ENCODE assay signal across 12 mouse cellular contexts in genomic region chr14:77375618-77376017, GRCm38 (mm10).
DNase-seq lines count a peak whose midpoint lies in the region; ATAC-seq and TF ChIP-seq lines count a peak whose summit lies in the region.
"Had no signal": no experiment of that assay in that cellular context is flagged by ENCODE, and none has a peak within 500 bp of the region (broad histone marks: within the 10 kb centered on the region; RNA-seq: fewer than 3 reads in every experiment).

No protein-coding gene starts in this region.

- H3K79me2 ChIP-seq in MEL (ENCODE audit: control insufficient read depth, insufficient read depth, low read length, poor library complexity) = no peaks in the 10 kb centered on the region

- no peaks in the 10 kb centered on the region for H3K36me3 ChIP-seq in MEL (ENCODE audit: control insufficient read depth in 1 of 2, insufficient read depth in 2 of 2, low read length in 2 of 2)
- H3K36me3 ChIP-seq: limb, embryonic 13.5 days; lung, embryonic 15.5 days had no signal

- no peak for TF ChIP-seq EP300 in MEL (IDR thresholded peaks at IDR 0.05; ENCODE audit: low read depth in 1 of 2, low read length in 2 of 2)

- no peaks in the 10 kb centered on the region for H3K27me3 ChIP-seq in MEL (ENCODE audit: control insufficient read depth in 1 of 2, insufficient read depth in 2 of 2, low read length in 2 of 2)
- H3K27me3 ChIP-seq: hindbrain, embryonic 12.5 days; limb, embryonic 13.5 days; lung, embryonic 15.5 days had no signal

- no peak for TF ChIP-seq CTCF in MEL (IDR thresholded peaks at IDR 0.05 in 2 of 3, conservative IDR thresholded peaks at IDR 0.05 in 1 of 3; ENCODE audit: control insufficient read depth in 1 of 3, insufficient read depth in 1 of 3, low read depth in 2 of 3, low read length in 3 of 3, poor library complexity in 1 of 3, severe bottlenecking in 1 of 3)

- TF ChIP-seq RAD21 in MEL (IDR thresholded peaks at IDR 0.05; ENCODE audit: low read depth, low read length) = no peak

- H3K4me1 ChIP-seq in MEL (ENCODE audit: control insufficient read depth in 1 of 2, insufficient read depth in 2 of 2, low read length in 2 of 2) = no peaks in the 10 kb centered on the region
- H3K4me1 ChIP-seq: limb, embryonic 13.5 days; lung, embryonic 15.5 days had no signal

- no peak overlapping the region for H3K9ac ChIP-seq in MEL (ENCODE audit: control insufficient read depth, low read depth, low read length, poor library complexity, severe bottlenecking)
- H3K9ac ChIP-seq: hindbrain, embryonic 12.5 days; limb, embryonic 13.5 days; lung, embryonic 15.5 days had no signal

- H3K27ac ChIP-seq in MEL (ENCODE audit: control insufficient read depth, low read depth, low read length) = no peak overlapping the region
- H3K27ac ChIP-seq: heart, adult 2 months; hindbrain, embryonic 12.5 days; limb, embryonic 13.5 days; lung, embryonic 15.5 days had no signal

- TF ChIP-seq POLR2A in MEL (IDR thresholded peaks at IDR 0.05; ENCODE audit: control insufficient read depth in 1 of 2, insufficient read depth in 1 of 2, low read depth in 1 of 2, low read length in 2 of 2, poor library complexity in 1 of 2) = no peak

- peak; percentile 12 for DNase-seq in left cerebral cortex, adult 11 months (ENCODE audit: low spot score)
- DNase-seq in left cerebral cortex, adult 8-10 months (ENCODE audit: low spot score in 2 of 2) = no peak
- DNase-seq in MEL (ENCODE audit: low read depth, low spot score) = peak; percentile 18
- peak; percentile 87 for DNase-seq in adrenal gland, adult 2 months
- DNase-seq in thymus, postnatal 14 days = no peak
- no peak for DNase-seq in thymus, postnatal 25 days
- DNase-seq: kidney, postnatal 10 days had no signal

- peak; percentile 48 to 66; a peak in 3 of 4 replicates for ATAC-seq in hematopoietic stem cell, adult 5-6 weeks (replicated peaks in 1 of 2; ENCODE audit: insufficient read depth in 1 of 2, low FRiP score in 2 of 2, low TSS enrichment in 1 of 2, low read depth in 1 of 2, poor library complexity in 2 of 2, severe bottlenecking in 2 of 2)

- no peak overlapping the region for H3K4me3 ChIP-seq in MEL (ENCODE audit: control insufficient read depth in 1 of 2, insufficient read depth in 1 of 2, low read depth in 2 of 2, low read length in 2 of 2)
- H3K4me3 ChIP-seq: heart, adult 2 months; hindbrain, embryonic 12.5 days; limb, embryonic 13.5 days; lung, embryonic 15.5 days had no signal

- H3K9me3 ChIP-seq in MEL (replicated peaks; ENCODE audit: insufficient read depth, low read length) = no peaks in the 10 kb centered on the region
- H3K9me3 ChIP-seq: hindbrain, embryonic 12.5 days; limb, embryonic 13.5 days; lung, embryonic 15.5 days had no signal

TF ChIP-seq in MEL, 35 proteins besides CTCF, POLR2A, EP300 and RAD21:
- TF ChIP-seq HCFC1 (IDR thresholded peaks at IDR 0.05; ENCODE audit: low read depth, low read length) (no peak), NELFE (IDR thresholded peaks at IDR 0.05; ENCODE audit: low read depth, low read length) (no peak), SMC3 (IDR thresholded peaks at IDR 0.05; ENCODE audit: low read depth, low read length) (no peak), ELF1 (IDR thresholded peaks at IDR 0.05; ENCODE audit: low read depth, low read length) (no peak), USF1 (IDR thresholded peaks at IDR 0.05; ENCODE audit: low read depth, low read length) (no peak), BHLHE40 (IDR thresholded peaks at IDR 0.05; ENCODE audit: borderline replicate concordance, low read depth, low read length) (no peak), CHD1 (IDR thresholded peaks at IDR 0.05; ENCODE audit: low read depth, low read length) (no peak), USF2 (IDR thresholded peaks at IDR 0.05; ENCODE audit: borderline replicate concordance in 1 of 2, insufficient read depth in 1 of 2, low read depth in 1 of 2, low read length in 2 of 2) (no peak), POLR2AphosphoS5 (IDR thresholded peaks at IDR 0.05; ENCODE audit: borderline replicate concordance, low read depth, low read length) (no peak), ZMIZ1 (IDR thresholded peaks at IDR 0.05; ENCODE audit: low read depth, low read length) (no peak)

Comparison
In these comparisons a context has a peak if more than half of its experiments do, and no peak if none do; other contexts are left out.
1. DNase-seq: peak in left cerebral cortex, adult 11 months (single experiment), MEL (single experiment) and adrenal gland, adult 2 months (single experiment); none in left cerebral cortex, adult 8-10 months (0 of 2), thymus, postnatal 14 days (single experiment) and thymus, postnatal 25 days (single experiment).